In genomic region chr19:47988456-47988855, GRCm38 (mm10) we compare ENCODE assay signal across 9 mouse cellular contexts. TPM values are rescaled to one million over a fixed set of nuclear protein-coding genes. Genes with fewer than 3 reads are reported as not detected.
DNase-seq lines count a peak whose midpoint lies in the region; ATAC-seq lines count a peak whose summit lies in the region.
"Had no signal": no experiment of that assay in that cellular context is flagged by ENCODE, and none has a peak within 500 bp of the region (broad histone marks: within the 10 kb centered on the region; RNA-seq: fewer than 3 reads in every experiment).

No protein-coding gene starts in this region.

- DNase-seq in kidney, adult 9 months, result peak; percentile 32
- DNase-seq in ZHBTc4 (ENCODE audit: low read depth, low spot score), result peak; percentile 64
- DNase-seq in layer of hippocampus, adult 9-11 months, result peak; percentile 20
- DNase-seq in spleen, postnatal 4 days (ENCODE audit: low spot score in 2 of 2), result no peak
- DNase-seq in cerebellum, adult 11 months, result no peak

- H3K9ac ChIP-seq in kidney, embryonic 14.5 days (ENCODE audit: low read depth, low read length), result no peak overlapping the region
- H3K9ac ChIP-seq in embryonic facial prominence, embryonic 13.5 days, result no peak overlapping the region
- no peak overlapping the region for H3K9ac ChIP-seq in neural tube, embryonic 12.5 days

- no peak overlapping the region for H3K4me2 ChIP-seq in kidney, embryonic 14.5 days (replicated peaks; ENCODE audit: low read depth, low read length)
- 0 out of 2 replicates have a peak overlapping the region, but pooled peaks have one; percentile 16 for H3K4me2 ChIP-seq in embryonic facial prominence, embryonic 13.5 days
- H3K4me2 ChIP-seq in neural tube, embryonic 12.5 days (replicated peaks), result no peak overlapping the region

- WGBS in kidney, embryonic 14.5 days, result 20% methylated on average over 16 of the region's 16 CpGs
- WGBS in embryonic facial prominence, embryonic 13.5 days, result 23% methylated on average over 16 of the region's 16 CpGs
- 34% methylated on average over 16 of the region's 16 CpGs for WGBS in neural tube, embryonic 12.5 days

- ATAC-seq in kidney, embryonic 14.5 days (ENCODE audit: low FRiP score, low TSS enrichment), result no peak
- no peak for ATAC-seq in embryonic facial prominence, embryonic 13.5 days (ENCODE audit: insufficient number of reproducible peaks, insufficient read depth, low FRiP score, low TSS enrichment, low read depth)
- ATAC-seq in neural tube, embryonic 12.5 days (ENCODE audit: low FRiP score, low read depth), result peak; percentile 23; the same call in 1 of the 2 replicates

- H3K4me1 ChIP-seq in kidney, embryonic 14.5 days (ENCODE audit: control insufficient read depth, insufficient read depth, low read length), result no peaks in the 10 kb centered on the region
- H3K4me1 ChIP-seq in embryonic facial prominence, embryonic 13.5 days, result 0 out of 2 replicates have a peak, but pooled peaks cover 6% of the 10 kb centered on the region
- H3K4me1 ChIP-seq in neural tube, embryonic 12.5 days, result no peaks in the 10 kb centered on the region

- no peaks in the 10 kb centered on the region for H3K36me3 ChIP-seq in kidney, embryonic 14.5 days (ENCODE audit: control insufficient read depth, insufficient read depth, low read length)
- H3K36me3 ChIP-seq in embryonic facial prominence, embryonic 13.5 days, result no peaks in the 10 kb centered on the region
- H3K36me3 ChIP-seq in neural tube, embryonic 12.5 days, result no peaks in the 10 kb centered on the region

- no peaks in the 10 kb centered on the region; the same call in 1 of the 2 replicates for H3K27me3 ChIP-seq in kidney, embryonic 14.5 days (ENCODE audit: control insufficient read depth, insufficient read depth, low read length)
- 0 out of 2 replicates have a peak, but pooled peaks cover 3% of the 10 kb centered on the region for H3K27me3 ChIP-seq in embryonic facial prominence, embryonic 13.5 days
- no peaks in the 10 kb centered on the region for H3K27me3 ChIP-seq in neural tube, embryonic 12.5 days (replicated peaks)

- no peak overlapping the region for H3K27ac ChIP-seq in kidney, embryonic 14.5 days (ENCODE audit: low read depth, low read length)
- H3K27ac ChIP-seq in embryonic facial prominence, embryonic 13.5 days, result no peak overlapping the region
- H3K27ac ChIP-seq in neural tube, embryonic 12.5 days, result no peak overlapping the region

- no peaks in the 10 kb centered on the region for H3K9me3 ChIP-seq in kidney, embryonic 14.5 days (ENCODE audit: control insufficient read depth, low read length)
- H3K9me3 ChIP-seq in embryonic facial prominence, embryonic 13.5 days, result no peaks in the 10 kb centered on the region
- no peaks in the 10 kb centered on the region for H3K9me3 ChIP-seq in neural tube, embryonic 12.5 days

- H3K4me3 ChIP-seq in kidney, embryonic 14.5 days (ENCODE audit: low read length), result no peak overlapping the region
- H3K4me3 ChIP-seq in embryonic facial prominence, embryonic 13.5 days, result no peak overlapping the region
- H3K4me3 ChIP-seq in neural tube, embryonic 12.5 days, result no peak overlapping the region
- H3K4me3 ChIP-seq: erythroblast, embryonic 14.5 days had no signal

RNA-seq across cellular contexts. Expression of gene Cfap58, which starts 51.0 kb away (rescaled TPM):
- polyA plus RNA-seq in kidney, embryonic 14.5 days (2014; fragmentation: Nextera tagmentation; extraction: Ambion mirVana), result 0.09 TPM in 1 of 2 replicates, not detected in the other
- polyA plus RNA-seq in embryonic facial prominence, embryonic 13.5 days (2015; fragmentation: Nextera tagmentation; extraction: Ambion mirVana), result 0.17 and 0.39 TPM in 2 replicates
- polyA plus RNA-seq in neural tube, embryonic 12.5 days (2016; fragmentation: Nextera tagmentation; extraction: Ambion mirVana), result 0.20 and 0.33 TPM in 2 replicates
- polyA plus RNA-seq: erythroblast, embryonic 14.5 days had no signal

Comparison
In these comparisons a context has a peak if more than half of its experiments do, and no peak if none do; other contexts are left out.
1. DNase-seq: peak in kidney, adult 9 months (single experiment), ZHBTc4 (single experiment) and layer of hippocampus, adult 9-11 months (single experiment); none in spleen, postnatal 4 days (0 of 2) and cerebellum, adult 11 months (single experiment).